Mouse (Mus musculus) hematopoietic stem cell, adult 5-6 weeks (primary cell): ENCODE measurements at regions not wholly inside any gene's neighbourhood (a gene's known extent, or its start where the extent isn't known, plus 50 kb on each side); places are given as distances from the start of the nearest gene placed in this dataset.
A peak's percentile ranks its signal among the peaks of the same experiment; 100 is the strongest.

Experiments
- ATAC-seq, 2 experiments: fragments of 125-278 bp in 1 of 2; replicated peaks in 1 of 2; 2 replicates each; pipeline ENCODE4 v1.8.0; 2016 to 2017; ENCODE audit warnings: inconsistent platforms in 2 of 2, mild to moderate bottlenecking in 2 of 2, moderate number of reproducible peaks in 2 of 2, low read depth in 1 of 2, moderate TSS enrichment in 1 of 2; ENCODE audit not compliant: low FRiP score in 2 of 2, poor library complexity in 2 of 2, severe bottlenecking in 2 of 2, insufficient read depth in 1 of 2, low TSS enrichment in 1 of 2

- ATAC-seq, result no peak
Observed at GRCm38 (mm10) chr13:112136850-112137249, 151.4 kb upstream of the Ankrd55 start.

- ATAC-seq, result no peak
Observed at GRCm38 (mm10) chr13:112140871-112141270, 147.4 kb upstream of the Ankrd55 start.

DNA sequence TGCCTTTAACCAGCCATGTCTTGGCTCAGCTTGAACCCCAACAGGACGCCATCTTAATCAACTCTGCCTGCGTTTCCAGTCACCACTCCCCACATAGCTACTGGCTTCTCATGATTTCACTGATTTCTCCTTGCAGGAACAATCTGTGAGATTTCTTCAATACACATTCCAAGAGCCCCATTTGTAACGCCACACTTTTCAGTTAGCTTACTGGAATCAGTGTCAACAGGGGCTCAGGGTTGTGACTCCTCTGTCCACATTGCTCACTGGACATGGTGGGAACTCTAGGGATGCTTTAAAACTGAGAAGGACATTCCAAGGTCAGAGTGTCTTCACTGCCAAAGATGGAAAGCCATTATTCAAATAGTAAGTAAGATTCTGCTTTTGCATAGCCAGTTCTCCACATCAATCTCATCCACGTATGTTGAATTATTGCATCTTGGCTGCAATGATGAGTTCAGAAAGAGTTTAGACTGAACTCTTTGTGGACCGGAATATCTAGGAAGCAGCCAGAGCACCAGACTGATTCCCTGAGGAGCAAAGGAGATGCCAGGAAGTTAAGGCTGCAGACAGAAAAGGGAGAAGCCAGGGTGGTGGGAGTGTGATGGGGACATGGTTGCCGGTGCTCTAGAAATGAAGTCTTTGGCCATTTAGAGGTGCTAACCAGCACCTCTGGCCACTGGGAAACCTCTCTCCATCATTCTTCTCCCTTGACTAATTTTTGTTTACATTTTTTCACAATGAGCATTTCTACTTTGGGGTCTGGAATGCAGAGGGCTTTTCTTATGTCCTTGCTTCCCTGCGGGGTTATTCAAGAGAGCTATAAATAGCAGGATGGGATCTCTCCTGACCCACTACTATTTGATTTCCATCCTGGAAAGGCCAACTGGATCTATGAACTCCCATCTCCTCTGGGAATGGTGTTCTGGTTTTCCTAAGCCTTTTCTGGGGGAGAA is 143.6 kb upstream of the Ankrd55 start:
- ATAC-seq, result no peak

DNA sequence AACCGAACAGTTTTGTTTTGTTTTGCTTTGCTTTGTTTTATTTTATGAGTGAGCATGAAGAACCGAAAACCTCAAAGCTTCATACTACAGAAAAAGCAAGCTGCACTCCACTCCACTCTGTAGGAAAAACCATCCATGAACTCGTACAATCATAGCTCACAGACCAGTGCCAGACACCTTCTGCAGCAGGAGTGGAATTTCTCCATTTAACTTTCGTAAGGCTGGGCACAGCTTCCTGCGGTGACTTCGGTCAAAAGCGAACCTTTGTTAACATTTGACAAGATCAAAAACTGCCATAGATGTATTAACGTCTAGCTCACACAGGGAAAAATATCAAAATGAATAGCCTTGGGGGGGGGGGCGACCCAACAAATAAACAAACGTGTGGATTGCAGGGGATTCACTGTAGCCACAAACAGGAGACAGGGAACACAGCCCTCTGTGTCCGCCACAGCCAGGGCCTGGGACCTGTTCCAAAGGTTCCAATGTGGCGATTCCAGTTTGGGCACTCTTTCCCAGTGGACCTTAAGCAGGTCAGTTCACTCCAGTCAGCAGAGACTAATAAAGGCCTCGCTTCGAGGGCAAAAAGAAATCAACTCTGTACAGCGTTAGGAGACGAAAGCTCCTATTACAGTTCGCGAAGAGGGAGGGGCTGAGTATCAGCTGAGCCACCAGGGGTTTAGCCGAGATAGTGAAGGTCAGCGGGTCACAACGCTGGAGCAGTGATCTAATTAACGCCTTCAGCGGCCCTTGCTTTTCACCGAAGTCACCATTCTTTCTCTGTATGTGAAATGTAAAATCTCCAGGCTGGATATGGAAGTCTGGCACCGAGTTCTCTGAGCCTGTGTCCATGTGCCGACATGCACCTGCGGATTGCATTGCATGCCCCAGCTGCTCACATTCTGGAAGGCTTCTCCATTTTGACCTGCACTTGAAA is 135.4 kb upstream of the Ankrd55 start:
- peak; percentile 37 to 45; a peak in 1 of 4 replicates for ATAC-seq

GRCm38 (mm10) chr13:112153681-112154127 is 134.5 kb upstream of the Ankrd55 start:
- ATAC-seq, result no peak

- no peak for ATAC-seq
Observed at GRCm38 (mm10) chr13:112159430-112160172, 128.7 kb upstream of the Ankrd55 start.

DNA sequence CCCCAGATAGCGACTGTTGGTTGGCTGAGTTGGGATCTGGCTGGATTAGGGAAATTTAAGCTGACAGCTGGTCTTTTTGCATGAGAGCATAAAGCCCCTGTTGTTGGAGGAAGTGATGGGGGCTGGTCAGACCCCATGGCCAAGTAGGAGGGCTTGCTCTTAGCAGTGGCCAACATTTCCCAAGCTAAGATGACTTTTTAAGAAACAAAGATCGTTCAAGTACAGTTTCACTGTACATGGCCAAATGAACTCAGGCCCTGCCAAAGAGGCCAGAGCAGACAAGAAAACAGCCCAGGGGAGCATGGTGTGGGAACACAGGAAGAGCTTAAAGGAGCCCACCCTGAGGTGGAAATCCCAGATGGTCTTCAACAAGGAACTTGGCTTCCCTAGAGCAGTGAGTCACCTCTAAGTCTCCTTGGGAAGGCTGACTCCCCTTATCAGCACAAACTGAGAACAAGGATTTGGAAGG is 128.0 kb upstream of the Ankrd55 start:
- ATAC-seq, result no peak

GRCm38 (mm10) chr13:112160726-112161125 is 127.5 kb upstream of the Ankrd55 start:
- no peak for ATAC-seq

- no peak for ATAC-seq
Observed at GRCm38 (mm10) chr13:112161886-112162285, 126.4 kb upstream of the Ankrd55 start.

- ATAC-seq, result no peak
Observed at GRCm38 (mm10) chr13:112165921-112166320, 122.3 kb upstream of the Ankrd55 start.

DNA sequence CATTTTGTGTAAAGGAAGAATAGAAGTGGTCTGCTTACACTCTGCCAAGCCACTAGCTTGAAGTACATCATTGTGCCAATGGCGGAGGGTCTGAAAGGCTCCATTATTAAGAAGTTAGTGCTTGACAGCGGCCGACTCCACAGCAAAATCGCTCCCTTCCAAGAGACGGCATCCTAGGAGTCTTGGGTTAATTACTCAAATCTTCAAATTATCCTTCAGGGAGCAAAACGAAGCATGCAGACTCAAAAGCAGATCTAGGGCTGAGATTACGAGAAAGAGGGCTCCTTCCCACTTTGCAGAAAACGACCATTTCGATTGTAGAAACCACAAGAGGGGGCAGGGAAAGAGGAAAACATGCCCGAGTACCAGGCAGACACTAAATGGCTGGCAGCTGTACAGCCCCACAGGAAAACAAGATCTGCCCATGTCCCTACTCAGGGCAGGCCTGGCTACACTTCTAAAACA is 121.9 kb upstream of the Ankrd55 start:
- peak; percentile 54 to 62; a peak in 2 of 4 replicates for ATAC-seq

GRCm38 (mm10) chr13:112168468-112168867 is 119.8 kb upstream of the Ankrd55 start:
- ATAC-seq, result peak in 1 of 2 experiments; percentile 46; a peak in 1 of 4 replicates

DNA sequence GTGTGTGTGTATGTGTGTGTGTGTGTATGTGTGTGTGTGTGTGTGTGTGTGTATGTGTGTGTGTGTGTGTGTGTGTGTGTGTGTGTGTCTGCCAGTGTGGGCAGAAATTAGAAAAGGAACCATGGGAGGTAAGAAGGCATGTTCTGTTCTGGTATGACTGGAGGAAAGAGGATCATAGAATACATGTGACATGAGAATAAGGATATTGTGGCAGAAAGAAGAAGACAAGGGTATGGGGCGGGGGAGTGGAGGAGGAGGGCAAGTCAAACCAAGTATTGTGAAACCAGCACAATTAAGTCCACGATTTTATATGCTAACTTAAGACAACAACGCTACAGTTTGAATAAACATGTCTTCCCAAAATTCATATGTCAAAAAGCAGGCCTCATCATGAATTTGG is 117.4 kb upstream of the Ankrd55 start:
- ATAC-seq, result no peak

DNA sequence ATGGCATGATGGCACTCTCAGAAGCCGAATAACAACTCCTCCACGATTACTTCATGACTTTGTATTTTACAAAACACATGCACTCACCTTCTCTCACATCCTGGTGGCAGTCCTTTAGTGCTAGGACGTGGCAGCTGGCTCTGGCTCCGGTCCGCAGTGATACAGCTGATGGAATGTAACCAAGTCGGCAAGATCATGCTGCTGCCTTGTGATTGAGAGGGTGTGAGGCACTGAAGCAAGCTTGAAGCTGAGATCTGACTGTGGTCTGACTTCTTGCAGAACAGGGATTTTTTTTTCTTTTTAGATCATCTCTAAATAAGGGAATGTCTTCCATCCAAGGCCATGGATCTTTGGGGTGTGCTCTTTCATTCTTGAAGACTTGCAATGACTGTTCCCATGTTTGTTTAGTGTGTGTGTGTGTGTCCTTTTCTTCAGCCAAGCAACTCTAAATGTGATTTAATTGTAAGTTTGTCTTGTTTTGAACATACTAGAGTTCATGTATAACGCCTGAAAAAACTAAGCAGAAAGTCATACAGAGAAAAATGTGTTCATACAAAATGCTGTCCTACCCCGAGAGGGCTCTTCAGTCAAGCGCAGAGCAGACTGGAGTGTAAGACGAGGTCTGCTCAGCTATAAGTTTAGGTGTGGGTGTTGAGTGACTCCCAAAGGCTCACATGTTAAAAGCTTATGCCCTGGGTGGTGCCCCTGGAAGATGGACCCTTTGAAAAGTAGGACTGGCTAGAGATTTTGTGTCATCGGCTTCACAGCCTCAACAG is 116.1 kb upstream of the Ankrd55 start:
- no peak for ATAC-seq

DNA sequence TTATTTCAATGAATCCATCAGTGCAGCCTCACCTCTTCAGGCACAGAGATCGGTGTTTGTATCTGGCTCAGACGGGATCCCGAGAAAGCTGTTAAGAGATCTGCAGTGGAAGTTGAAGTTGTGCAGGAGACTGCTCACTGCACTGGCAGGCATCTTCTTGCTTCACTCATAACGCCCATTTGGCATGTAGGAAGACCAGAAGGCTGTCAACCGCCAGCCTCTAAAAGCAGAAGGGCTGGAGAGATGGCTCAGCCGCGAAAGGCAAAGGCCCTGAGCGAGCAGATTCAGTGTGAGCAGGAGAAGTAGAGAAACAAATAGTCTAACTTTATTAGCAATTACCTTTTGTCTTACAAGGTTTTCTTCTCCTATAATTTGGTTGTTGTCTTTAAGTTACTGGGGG is 114.3 kb upstream of the Ankrd55 start:
- no peak for ATAC-seq

GRCm38 (mm10) chr13:112178031-112178430 is 110.2 kb upstream of the Ankrd55 start:
- ATAC-seq, result no peak
